Mouse (Mus musculus) gastrocnemius, adult 2 months (tissue): ENCODE measurements around the gene Tbc1d1. TPM values are rescaled to one million over a fixed set of nuclear protein-coding genes. Genes with fewer than 3 reads are reported as not detected.

Experiments
- DNase-seq: peaks from one replicate; pipeline ENCODE4 v3.0.0; 2022
- H3K27ac ChIP-seq: fragments of 200-600 bp; 2 replicates; pipeline ENCODE4 v1.8.1; 2022; ENCODE audit warnings: mild to moderate bottlenecking
- H3K4me3 ChIP-seq: fragments of 200-600 bp; 2 replicates; pipeline ENCODE4 v1.8.1; 2022; ENCODE audit warnings: mild to moderate bottlenecking, moderate library complexity
- CTCF ChIP-seq: fragments of 200-600 bp; IDR thresholded peaks from 2 replicates; pipeline ENCODE4 v1.8.1; 2022; ENCODE audit warnings: antibody characterized with exemption, mild to moderate bottlenecking, moderate library complexity
- intact Hi-C: fragments of 180-260 bp; cut with DNase I; formaldehyde crosslinking; loops from one replicate; pipeline ENCODE4 v1.15.1; 2025
- total RNA-seq, 2 experiments: library from RNA; stranded (reverse); gene quantifications; 2 replicates each; pipeline ENCODE4 v1.2.3; 2021

Gene Tbc1d1
- total RNA-seq, 2 experiments from 2014 or later, result 46.4 to 46.9 TPM

- DNase-seq, result no peak
- Histone ChIP-seq H3K4me3 (no peak overlapping the region), H3K27ac (no peak overlapping the region)
- TF ChIP-seq CTCF, result no peak
- intact Hi-C loops, result loop anchor here (10.0 kb wide), 1 partner anchor 376 kb away; no protein-coding TSS in a partner anchor
Measured at GRCm38 (mm10) chr5:64280613-64281012, 124.5 kb downstream of the Tbc1d1 start.

- Histone ChIP-seq H3K4me3 (no peak overlapping the region), H3K27ac (0 out of 2 replicates have a peak overlapping the region, but pooled peaks have one; percentile 1)
- intact Hi-C loops, result loop anchor here (10.0 kb wide), 1 partner anchor 377 kb away; no protein-coding TSS in a partner anchor
- DNase-seq, result no peak
- TF ChIP-seq CTCF, result no peak
Measured at GRCm38 (mm10) chr5:64281674-64282073, 125.6 kb downstream of the Tbc1d1 start.

GRCm38 (mm10) chr5:64282594-64282993 lies 126.5 kb downstream of the Tbc1d1 start:
- H3K4me3 ChIP-seq, result no peak overlapping the region
- peak; percentile 63 for DNase-seq
- intact Hi-C loops, result loop anchor here (10.0 kb wide), 1 partner anchor 378 kb away; no protein-coding TSS in a partner anchor

GRCm38 (mm10) chr5:64285289-64285688 lies 129.2 kb downstream of the Tbc1d1 start:
- Histone ChIP-seq H3K27ac (no peak overlapping the region), H3K4me3 (no peak overlapping the region)
- no peak for TF ChIP-seq CTCF
- DNase-seq, result no peak
- intact Hi-C loops, result loop anchor here (5.0 to 10.0 kb wide), 2 partner anchors 380 to 527 kb away; no protein-coding TSS in a partner anchor

More at GRCm38 (mm10) chr5:64282594-64282993, 126.5 kb downstream of the Tbc1d1 start:
- no peak for TF ChIP-seq CTCF
- 0 out of 2 replicates have a peak overlapping the region, but pooled peaks have one; percentile 24 for H3K27ac ChIP-seq

- TF ChIP-seq CTCF, result no peak
Measured at GRCm38 (mm10) chr5:64285851-64286250, 129.7 kb downstream of the Tbc1d1 start.

GRCm38 (mm10) chr5:64287287-64287686 lies 131.2 kb downstream of the Tbc1d1 start:
- TF ChIP-seq CTCF, result no peak
- no peak overlapping the region for H3K4me3 ChIP-seq
- H3K27ac ChIP-seq, result peak overlapping the region; percentile 73
- DNase-seq, result no peak
- intact Hi-C loops, result loop anchor here (5.0 to 10.0 kb wide), 2 partner anchors 382 to 525 kb away; no protein-coding TSS in a partner anchor

More at GRCm38 (mm10) chr5:64285851-64286250, 129.7 kb downstream of the Tbc1d1 start:
- DNase-seq, result no peak
- H3K27ac ChIP-seq, result no peak overlapping the region
- intact Hi-C loops, result loop anchor here (5.0 to 10.0 kb wide), 2 partner anchors 381 to 526 kb away; no protein-coding TSS in a partner anchor
- H3K4me3 ChIP-seq, result no peak overlapping the region

GRCm38 (mm10) chr5:64288031-64288928 lies 132.2 kb downstream of the Tbc1d1 start:
- TF ChIP-seq CTCF, result no peak
- no peak overlapping the region for H3K4me3 ChIP-seq
- H3K27ac ChIP-seq, result peak overlapping the region; percentile 73
- DNase-seq, result no peak
- intact Hi-C loops, result loop anchor here (5.0 to 10.0 kb wide), 2 partner anchors 383 to 524 kb away; no protein-coding TSS in a partner anchor

GRCm38 (mm10) chr5:64289202-64290060 lies 133.3 kb downstream of the Tbc1d1 start:
- intact Hi-C loops, result loop anchor here (5.0 to 10.0 kb wide), 6 partner anchors 78 to 575 kb away; no protein-coding TSS in a partner anchor
- Histone ChIP-seq H3K4me3 (no peak overlapping the region), H3K27ac (peak overlapping the region; percentile 73)
- DNase-seq, result peak; percentile 90
- peak; percentile 94 for TF ChIP-seq CTCF

- DNase-seq, result no peak
- intact Hi-C loops, result loop anchor here (5.0 to 10.0 kb wide), 4 partner anchors 77 to 575 kb away; no protein-coding TSS in a partner anchor
- no peak overlapping the region for H3K4me3 ChIP-seq
- peak overlapping the region; percentile 73 for H3K27ac ChIP-seq
- TF ChIP-seq CTCF, result no peak
Measured at GRCm38 (mm10) chr5:64290061-64290345, 133.9 kb downstream of the Tbc1d1 start.

GRCm38 (mm10) chr5:64291657-64292056 lies 135.6 kb downstream of the Tbc1d1 start:
- Histone ChIP-seq H3K27ac (peak overlapping the region; percentile 49; the same call in 1 of the 2 replicates), H3K4me3 (no peak overlapping the region)
- intact Hi-C loops, result loop anchor here (5.0 to 10.0 kb wide), 4 partner anchors 76 to 573 kb away; no protein-coding TSS in a partner anchor
- no peak for DNase-seq
- TF ChIP-seq CTCF, result no peak

- H3K4me3 ChIP-seq, result no peak overlapping the region
- TF ChIP-seq CTCF, result no peak
- intact Hi-C loops, result loop anchor here (10.0 kb wide), 2 partner anchors 209 to 569 kb away; no protein-coding TSS in a partner anchor
- peak overlapping the region; percentile 70; the same call in 1 of the 2 replicates for H3K27ac ChIP-seq
- no peak for DNase-seq
Measured at GRCm38 (mm10) chr5:64295621-64296020, 139.5 kb downstream of the Tbc1d1 start.

GRCm38 (mm10) chr5:64296328-64296727 lies 140.2 kb downstream of the Tbc1d1 start:
- peak overlapping the region; percentile 70 for H3K27ac ChIP-seq
- intact Hi-C loops, result loop anchor here (10.0 kb wide), 2 partner anchors 208 to 568 kb away; no protein-coding TSS in a partner anchor
- no peak overlapping the region for H3K4me3 ChIP-seq
- peak; percentile 40 for TF ChIP-seq CTCF
- DNase-seq, result no peak
